Mouse (Mus musculus) liver, embryonic 15.5 days (tissue): Measurements from ENCODE around the gene P3h1. TPM values are rescaled to one million over a fixed set of nuclear protein-coding genes. Genes with fewer than 3 reads are reported as not detected.

Experiments used
- ATAC-seq: fragments of 200-750 bp; cut with Nextera tagmentation; 2 replicates; pipeline ENCODE4 v1.8.0; 2017; ENCODE audit warnings: moderate number of reproducible peaks, mild to moderate bottlenecking, moderate library complexity; ENCODE audit not compliant: insufficient read depth
- H3K27ac ChIP-seq: fragments of 300-500 bp; sonication (generic); replicated peaks from 2 replicates; pipeline ENCODE4 v1.5.1; 2015; ENCODE audit warnings: mild to moderate bottlenecking, inconsistent platforms
- H3K27me3 ChIP-seq: fragments of 300-500 bp; sonication (generic); 2 replicates; pipeline ENCODE4 v1.6.1; 2015; ENCODE audit warnings: mild to moderate bottlenecking, inconsistent platforms
- H3K36me3 ChIP-seq: fragments of 300-500 bp; sonication (generic); replicated peaks from 2 replicates; pipeline ENCODE4 v1.6.1; 2015; ENCODE audit warnings: moderate library complexity, mild to moderate bottlenecking, inconsistent platforms
- H3K4me1 ChIP-seq: fragments of 300-500 bp; sonication (generic); replicated peaks from 2 replicates; pipeline ENCODE4 v1.6.1; 2015; ENCODE audit warnings: inconsistent platforms
- H3K4me2 ChIP-seq: fragments of 300-500 bp; sonication (generic); 2 replicates; pipeline ENCODE4 v1.6.1; 2015; ENCODE audit warnings: moderate library complexity, mild to moderate bottlenecking, inconsistent platforms
- H3K4me3 ChIP-seq: fragments of 300-500 bp; sonication (generic); replicated peaks from 2 replicates; pipeline ENCODE4 v1.5.1; 2015; ENCODE audit warnings: mild to moderate bottlenecking, inconsistent platforms
- H3K9ac ChIP-seq: fragments of 300-500 bp; sonication (generic); 2 replicates; pipeline ENCODE4 v1.6.1; 2015; ENCODE audit warnings: moderate library complexity, mild to moderate bottlenecking, inconsistent platforms
- H3K9me3 ChIP-seq: fragments of 300-500 bp; sonication (generic); replicated peaks from 2 replicates; pipeline ENCODE4 v1.6.1; 2016; ENCODE audit warnings: inconsistent platforms
- WGBS: fragments of 180-500 bp; shearing (Covaris S2); methylation state at CpG from one replicate; pipeline ENCODE4 v1.1.7; 2015; ENCODE audit warnings: mixed read lengths; ENCODE audit not compliant: insufficient replicate concordance; 5-methylcytosine and 5-hydroxymethylcytosine counted together
- polyA plus RNA-seq: library from polyadenylated mRNA; unstranded; fragments of >200 nt; fragmentation: Nextera tagmentation; extraction: Ambion mirVana; gene quantifications from 2 replicates; pipeline ENCODE4 v1.2.1, GENCODE M21; 2015

Gene P3h1
- polyA plus RNA-seq, 1 experiment from 2014 or later = 8.0 TPM

DNA sequence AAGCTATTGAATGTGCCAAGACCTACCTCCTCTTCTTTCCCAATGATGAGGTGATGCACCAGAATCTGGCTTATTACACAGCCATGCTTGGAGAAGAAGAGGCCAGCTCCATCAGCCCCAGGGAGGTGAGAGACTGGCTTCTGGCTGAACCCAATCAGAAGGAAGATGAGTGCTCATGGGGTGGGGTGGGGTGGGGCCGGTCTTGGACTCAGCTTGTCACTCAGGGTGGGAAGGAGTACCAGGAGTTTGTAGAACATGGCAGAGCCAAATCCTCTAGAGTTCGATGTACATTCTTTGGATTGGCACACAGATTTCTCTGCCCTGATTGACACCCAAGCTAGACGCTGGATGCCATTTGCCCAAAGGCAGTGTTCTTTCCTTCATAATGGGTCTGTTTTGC is 5.9 kb downstream of the P3h1 start:
- no peak overlapping the region for H3K27ac ChIP-seq
- no peaks in the 10 kb centered on the region; the same call in 1 of the 2 replicates for H3K36me3 ChIP-seq
- peak overlapping the region; percentile 63 for H3K4me2 ChIP-seq
- peak overlapping the region; percentile 39 for H3K4me3 ChIP-seq
- ATAC-seq = peak; percentile 62
- H3K9me3 ChIP-seq = no peaks in the 10 kb centered on the region
- H3K27me3 ChIP-seq = peaks cover 10% of the 10 kb centered on the region
- H3K4me1 ChIP-seq = peaks cover 32% of the 10 kb centered on the region
- no peak overlapping the region for H3K9ac ChIP-seq
- 35% methylated on average over 3 of the region's 3 CpGs for WGBS

DNA sequence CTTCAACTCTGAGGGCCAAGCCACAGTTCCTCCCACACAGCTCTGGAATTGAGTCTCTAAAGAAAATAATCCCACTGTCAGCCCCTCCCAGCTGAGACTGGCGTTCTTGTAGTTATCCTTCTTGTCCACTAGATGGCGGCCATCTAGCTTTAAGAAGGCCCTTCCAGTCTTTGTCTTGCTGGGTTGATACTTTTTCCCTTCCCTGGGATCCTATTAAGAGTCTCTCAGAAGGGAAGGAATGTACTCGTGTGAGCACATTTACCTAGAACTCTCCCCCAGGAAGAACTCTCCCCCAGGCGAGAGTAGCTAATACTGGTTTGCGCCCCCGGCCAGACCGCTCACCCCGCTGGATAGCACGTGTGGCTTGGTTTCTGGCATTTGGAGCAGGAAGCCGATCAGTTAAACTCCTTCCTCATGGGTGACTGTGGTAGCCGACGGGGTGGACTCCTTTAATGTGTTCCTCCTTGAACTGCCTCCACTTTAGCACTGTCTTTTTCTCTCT is 6.5 kb downstream of the P3h1 start:
- Histone ChIP-seq H3K27me3 (0 out of 2 replicates have a peak, but pooled peaks cover 5% of the 10 kb centered on the region), H3K4me3 (peak overlapping the region; percentile 39), H3K36me3 (no peaks in the 10 kb centered on the region; the same call in 1 of the 2 replicates), H3K27ac (no peak overlapping the region; the same call in 1 of the 2 replicates), H3K9ac (peak overlapping the region; percentile 30; the same call in 1 of the 2 replicates), H3K4me2 (peak overlapping the region; percentile 63), H3K4me1 (peaks cover 27% of the 10 kb centered on the region), H3K9me3 (no peaks in the 10 kb centered on the region)
- WGBS = 14% methylated on average over 12 of the region's 12 CpGs
- ATAC-seq = peak; percentile 56

DNA sequence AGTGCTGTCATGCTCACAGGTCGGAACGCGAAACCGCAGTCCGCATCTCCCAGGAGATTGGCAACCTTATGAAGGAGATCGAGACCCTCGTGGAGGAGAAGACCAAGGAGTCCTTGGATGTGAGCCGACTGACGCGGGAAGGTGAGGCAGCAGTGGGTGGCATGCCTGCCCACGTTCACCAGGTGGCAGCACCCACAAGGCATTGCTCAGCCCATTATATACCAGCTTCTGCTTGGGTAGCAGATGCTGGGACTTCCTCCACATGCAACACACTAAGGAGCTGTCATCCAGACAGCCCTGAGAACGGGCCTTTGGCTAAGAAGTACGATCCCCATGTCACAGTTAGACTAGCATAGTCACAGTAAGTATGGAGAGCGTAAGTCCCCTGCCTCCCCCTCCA is 8.9 kb downstream of the P3h1 start:
- Histone ChIP-seq H3K27me3 (no peaks in the 10 kb centered on the region), H3K36me3 (peaks cover 6% of the 10 kb centered on the region; the same call in 1 of the 2 replicates), H3K4me1 (peaks cover 22% of the 10 kb centered on the region), H3K4me2 (no peak overlapping the region), H3K4me3 (no peak overlapping the region), H3K27ac (no peak overlapping the region), H3K9me3 (no peaks in the 10 kb centered on the region), H3K9ac (no peak overlapping the region)
- ATAC-seq = no peak
- WGBS = 80% methylated on average over 14 of the region's 14 CpGs

DNA sequence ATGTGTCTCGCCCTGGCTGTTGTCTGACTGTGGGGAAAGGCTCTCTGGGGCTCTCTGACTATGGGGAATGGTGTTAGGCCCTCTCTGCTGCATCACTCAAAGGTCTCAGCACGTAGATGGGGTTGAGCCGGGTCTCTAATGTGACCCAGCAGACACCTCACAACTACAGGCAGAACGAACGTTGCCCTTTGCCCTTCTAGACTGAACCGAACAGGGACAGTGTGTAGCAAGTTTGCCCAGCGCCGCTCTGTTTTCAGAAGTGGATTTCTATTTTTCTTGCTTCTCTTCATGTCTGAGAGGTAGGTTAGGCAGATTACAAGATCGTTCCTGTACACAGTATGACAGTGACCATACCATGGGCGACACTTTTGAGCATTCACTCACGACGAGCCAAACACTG is 9.9 kb downstream of the P3h1 start:
- no peak overlapping the region for H3K4me3 ChIP-seq
- 76% methylated on average over 12 of the region's 12 CpGs for WGBS
- no peak overlapping the region for H3K27ac ChIP-seq
- no peaks in the 10 kb centered on the region for H3K9me3 ChIP-seq
- H3K9ac ChIP-seq = no peak overlapping the region
- ATAC-seq = no peak
- H3K36me3 ChIP-seq = peaks cover 6% of the 10 kb centered on the region; the same call in 1 of the 2 replicates
- H3K27me3 ChIP-seq = no peaks in the 10 kb centered on the region
- peaks cover 22% of the 10 kb centered on the region for H3K4me1 ChIP-seq
- no peak overlapping the region for H3K4me2 ChIP-seq

DNA sequence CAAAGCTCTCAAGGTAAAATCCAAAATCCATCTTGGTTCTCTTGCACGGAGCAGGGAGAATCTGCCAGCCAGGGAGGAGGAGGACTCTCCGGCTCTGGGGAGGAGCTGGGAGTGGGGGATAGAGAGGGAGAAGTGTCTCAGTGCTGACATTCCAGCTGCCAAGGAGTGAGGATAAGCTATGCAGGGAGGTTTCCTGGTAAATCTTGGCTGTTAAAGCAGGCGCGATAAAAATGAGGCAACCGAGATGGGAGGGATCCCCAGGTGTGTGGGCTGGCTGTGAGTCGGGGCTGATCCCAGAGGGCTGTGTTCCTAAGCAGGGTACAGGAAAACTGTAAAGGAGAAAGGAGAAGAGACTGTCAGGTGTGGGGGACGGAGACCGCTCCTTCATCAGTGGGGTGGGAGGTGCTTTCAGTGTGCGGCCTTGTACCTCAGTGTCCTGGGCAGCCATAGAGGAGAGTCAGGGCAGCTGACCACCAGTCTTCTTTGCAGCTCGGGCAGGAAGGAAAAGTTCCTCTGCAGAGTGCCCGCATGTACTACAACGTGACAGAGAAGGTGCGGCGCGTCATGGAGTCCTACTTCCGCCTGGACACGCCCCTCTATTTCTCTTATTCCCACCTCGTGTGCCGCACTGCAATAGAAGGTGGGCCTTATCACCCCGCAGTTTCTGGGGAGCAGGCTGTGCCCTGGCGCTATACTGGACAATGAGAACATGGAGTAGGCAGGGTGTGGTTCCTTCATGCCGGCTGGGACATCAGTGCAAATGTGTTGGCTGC is 11.9 kb downstream of the P3h1 start:
- no peak for ATAC-seq
- H3K4me2 ChIP-seq = no peak overlapping the region
- 72% methylated on average over 22 of the region's 22 CpGs for WGBS
- H3K9me3 ChIP-seq = no peaks in the 10 kb centered on the region
- no peaks in the 10 kb centered on the region for H3K27me3 ChIP-seq
- H3K9ac ChIP-seq = no peak overlapping the region
- H3K4me1 ChIP-seq = peaks cover 9% of the 10 kb centered on the region
- no peak overlapping the region for H3K27ac ChIP-seq
- no peak overlapping the region for H3K4me3 ChIP-seq
- peaks cover 6% of the 10 kb centered on the region for H3K36me3 ChIP-seq

DNA sequence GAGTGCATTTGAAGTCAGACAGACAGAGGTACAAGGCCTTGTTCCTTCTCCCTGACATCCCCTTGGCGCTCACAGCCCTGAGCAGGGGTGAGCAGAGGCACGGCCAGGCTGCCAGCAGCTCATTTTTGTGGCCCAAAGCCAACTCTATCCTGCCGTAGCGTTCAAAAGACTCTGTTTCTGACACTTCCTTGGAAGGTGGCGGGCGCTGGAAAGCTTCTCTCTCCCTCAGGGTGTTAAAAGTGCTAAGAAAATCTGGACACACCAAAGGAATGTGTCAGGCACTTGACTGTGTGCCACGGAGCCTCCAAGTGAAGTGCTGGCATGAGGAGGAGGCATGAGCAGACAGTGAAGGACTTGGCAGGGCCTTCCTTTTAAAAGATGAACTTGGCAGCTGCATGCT is 12.8 kb downstream of the P3h1 start:
- Histone ChIP-seq H3K36me3 (peaks cover 6% of the 10 kb centered on the region), H3K27ac (no peak overlapping the region), H3K4me3 (no peak overlapping the region), H3K9me3 (no peaks in the 10 kb centered on the region), H3K4me1 (0 out of 2 replicates have a peak, but pooled peaks cover 7% of the 10 kb centered on the region), H3K27me3 (no peaks in the 10 kb centered on the region), H3K4me2 (no peak overlapping the region), H3K9ac (no peak overlapping the region)
- 71% methylated on average over 7 of the region's 7 CpGs for WGBS
- ATAC-seq = no peak

DNA sequence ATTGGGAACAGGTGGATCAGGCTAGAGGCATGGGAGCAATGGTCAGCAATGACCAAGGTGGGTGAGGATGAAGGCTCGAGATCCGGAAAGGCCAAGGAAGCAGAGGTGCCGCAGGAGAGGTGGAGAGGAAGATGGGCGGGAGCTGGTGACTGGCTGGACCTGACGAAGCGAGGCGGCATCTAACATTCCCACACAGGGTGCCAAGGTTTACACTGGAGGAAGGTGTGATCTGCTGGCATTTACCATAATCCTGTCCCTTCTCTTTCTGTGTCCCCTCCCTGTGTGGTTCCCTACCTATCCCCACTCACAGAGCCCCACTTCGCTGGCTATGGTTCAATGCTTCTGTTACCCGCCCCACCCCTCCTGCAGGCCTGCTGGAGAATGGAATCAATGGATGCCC is 13.2 kb downstream of the P3h1 start:
- no peak overlapping the region for H3K27ac ChIP-seq
- no peak overlapping the region for H3K4me2 ChIP-seq
- no peaks in the 10 kb centered on the region for H3K27me3 ChIP-seq
- H3K4me3 ChIP-seq = no peak overlapping the region
- H3K9me3 ChIP-seq = no peaks in the 10 kb centered on the region
- ATAC-seq = no peak
- 0 out of 2 replicates have a peak, but pooled peaks cover 7% of the 10 kb centered on the region for H3K4me1 ChIP-seq
- H3K36me3 ChIP-seq = peaks cover 6% of the 10 kb centered on the region
- WGBS = 85% methylated on average over 9 of the region's 9 CpGs
- no peak overlapping the region for H3K9ac ChIP-seq

DNA sequence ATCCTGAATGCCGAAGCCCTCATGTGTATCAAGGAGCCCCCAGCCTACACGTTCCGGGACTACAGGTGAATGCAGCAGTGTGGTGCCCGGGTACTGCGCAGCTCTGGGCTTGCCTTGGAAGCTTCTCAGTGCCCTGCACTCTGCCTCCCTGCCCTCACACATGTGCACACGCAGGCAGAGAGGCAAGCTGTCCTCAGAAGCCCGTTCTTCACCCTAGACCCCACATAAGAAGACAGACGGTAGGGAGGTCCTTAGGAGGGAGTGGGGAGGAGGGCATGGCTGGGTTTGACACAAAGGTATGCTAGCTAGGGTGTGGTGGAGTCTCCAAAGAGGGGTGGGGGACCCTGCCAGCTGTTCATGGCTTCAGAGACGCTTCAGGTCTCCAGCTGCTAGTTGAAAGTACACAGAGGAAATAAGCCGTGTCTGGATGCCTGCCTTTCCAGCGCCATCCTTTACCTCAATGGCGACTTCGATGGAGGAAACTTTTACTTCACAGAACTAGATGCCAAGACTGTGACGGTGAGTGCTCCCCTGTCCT is 14.0 kb downstream of the P3h1 start:
- ATAC-seq = no peak

DNA sequence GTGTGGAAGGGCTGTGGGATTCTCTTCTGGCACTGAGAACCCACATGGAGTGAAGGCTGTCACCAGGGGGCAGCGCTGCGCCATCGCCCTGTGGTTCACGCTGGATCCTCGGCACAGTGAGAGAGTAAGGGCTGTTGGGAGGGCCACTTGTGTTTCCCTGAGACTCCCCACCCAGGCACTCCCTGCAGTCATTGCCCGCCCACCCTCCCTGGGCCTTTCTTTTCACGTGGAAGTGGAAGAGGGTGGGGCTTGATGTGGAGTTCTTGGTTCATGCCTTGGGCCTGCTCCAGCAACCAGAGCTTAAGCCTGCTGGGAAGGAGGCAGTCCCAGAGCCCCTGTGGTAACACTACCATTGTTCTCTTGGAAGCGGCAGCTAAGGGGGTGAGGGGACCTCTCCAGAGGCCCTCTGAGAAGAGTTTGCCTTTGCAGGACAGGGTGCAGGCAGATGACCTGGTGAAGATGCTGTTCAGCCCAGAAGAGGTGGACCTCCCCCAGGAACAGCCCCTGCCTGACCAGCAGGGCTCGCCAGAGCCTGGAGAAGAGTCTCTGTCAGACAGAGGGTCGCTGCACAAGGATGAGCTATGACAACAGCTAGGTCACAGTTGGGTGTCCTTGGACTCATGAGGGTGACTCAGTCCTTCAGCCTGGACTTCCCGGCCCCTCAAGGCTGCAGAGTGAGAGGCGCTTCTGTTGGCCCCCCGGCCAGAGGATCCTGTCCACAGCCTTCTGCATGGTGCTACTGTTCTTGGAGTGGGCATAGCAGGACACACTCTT is 14.9 kb downstream of the P3h1 start:
- Histone ChIP-seq H3K9me3 (no peaks in the 10 kb centered on the region), H3K9ac (no peak overlapping the region), H3K27ac (no peak overlapping the region), H3K27me3 (no peaks in the 10 kb centered on the region), H3K36me3 (peaks cover 6% of the 10 kb centered on the region; the same call in 1 of the 2 replicates), H3K4me1 (no peaks in the 10 kb centered on the region), H3K4me2 (no peak overlapping the region), H3K4me3 (no peak overlapping the region)
- 34% methylated on average over 13 of the region's 13 CpGs for WGBS
- no peak for ATAC-seq

More for the DNA sequence above, 14.0 kb downstream of the P3h1 start:
- Histone ChIP-seq H3K4me1 (0 out of 2 replicates have a peak, but pooled peaks cover 7% of the 10 kb centered on the region), H3K36me3 (peaks cover 6% of the 10 kb centered on the region), H3K4me3 (no peak overlapping the region), H3K27ac (no peak overlapping the region), H3K4me2 (no peak overlapping the region), H3K9me3 (no peaks in the 10 kb centered on the region), H3K27me3 (no peaks in the 10 kb centered on the region), H3K9ac (no peak overlapping the region)
- 69% methylated on average over 14 of the region's 14 CpGs for WGBS

DNA sequence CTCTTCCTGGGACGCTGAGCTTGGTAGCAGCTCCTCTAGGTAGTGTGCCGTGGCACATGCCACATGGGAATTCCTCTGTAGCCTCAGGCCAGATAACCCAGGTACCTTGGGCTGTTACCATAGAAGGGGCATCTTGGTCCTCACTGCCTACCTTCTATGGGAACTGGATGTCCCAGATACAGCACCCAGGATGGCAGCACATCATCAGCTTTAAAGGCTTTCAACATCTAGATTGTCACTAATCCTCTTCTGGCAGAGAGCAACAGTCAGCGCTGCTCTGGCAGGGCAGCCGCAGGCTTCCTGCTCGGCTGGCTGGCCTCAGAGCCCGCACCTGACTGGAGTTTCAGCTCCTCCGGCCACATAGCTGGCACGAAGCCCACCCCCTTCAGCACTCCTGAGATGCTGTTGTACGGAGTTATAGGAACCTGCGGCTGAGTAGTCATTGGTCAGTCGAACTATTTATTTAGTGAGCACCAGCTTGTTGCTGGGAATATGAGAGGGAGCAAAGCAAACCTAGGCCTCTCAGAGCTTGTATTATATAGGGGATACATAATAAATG is 15.8 kb downstream of the P3h1 start:
- 67% methylated on average over 11 of the region's 11 CpGs for WGBS
- H3K9ac ChIP-seq = no peak overlapping the region
- H3K36me3 ChIP-seq = peaks cover 6% of the 10 kb centered on the region; the same call in 1 of the 2 replicates
- no peaks in the 10 kb centered on the region for H3K4me1 ChIP-seq
- H3K27me3 ChIP-seq = no peaks in the 10 kb centered on the region
- H3K4me2 ChIP-seq = no peak overlapping the region
- H3K9me3 ChIP-seq = no peaks in the 10 kb centered on the region
- H3K27ac ChIP-seq = no peak overlapping the region
- ATAC-seq = no peak
- no peak overlapping the region for H3K4me3 ChIP-seq
